Mouse (Mus musculus): Measurements from ENCODE around the gene Galnt7. TPM values are rescaled to one million over a fixed set of nuclear protein-coding genes. Genes with fewer than 3 reads are reported as not detected.

The Galnt7 gene
- total RNA-seq (2017) = 23.0 to 34.5 TPM (median 26.7 TPM) in 3 replicates

DNA sequence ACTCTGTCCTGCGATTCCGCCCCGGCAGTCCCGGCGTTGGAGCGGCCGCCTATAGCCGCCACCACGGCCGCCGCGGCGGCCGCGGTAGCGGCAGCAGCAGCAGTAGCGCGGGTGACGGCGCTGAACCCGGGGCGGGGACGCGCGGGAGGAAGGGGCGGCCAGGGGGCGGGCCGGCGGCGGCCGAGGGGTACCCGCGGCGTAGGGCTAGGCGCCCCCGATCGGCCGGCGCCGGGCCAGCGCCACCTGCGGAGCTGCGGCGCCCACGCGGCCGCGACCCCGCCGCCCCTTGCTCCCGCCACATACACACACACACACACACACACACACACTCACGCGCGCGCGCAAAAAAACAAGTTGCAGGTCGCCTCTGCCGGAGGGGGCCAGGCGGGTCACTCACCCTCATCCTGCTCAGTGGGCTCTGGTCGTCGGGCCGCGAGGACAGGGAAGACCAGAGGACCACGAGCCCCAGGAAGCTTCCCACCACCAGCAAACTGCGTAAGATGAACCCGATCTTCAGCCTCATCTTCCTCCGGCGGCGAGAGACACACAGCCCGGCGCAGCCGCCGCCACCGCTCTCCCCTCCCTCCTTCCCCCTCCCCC is at the start of gene Galnt7:
Gene Galnt7 (minus strand): TSS at position 577 of the 600 bp plus-strand sequence.
- ATAC-seq (replicated peaks; ENCODE audit: insufficient number of reproducible peaks, low FRiP score, low TSS enrichment, poor library complexity, severe bottlenecking) = peak; percentile 49

DNA sequence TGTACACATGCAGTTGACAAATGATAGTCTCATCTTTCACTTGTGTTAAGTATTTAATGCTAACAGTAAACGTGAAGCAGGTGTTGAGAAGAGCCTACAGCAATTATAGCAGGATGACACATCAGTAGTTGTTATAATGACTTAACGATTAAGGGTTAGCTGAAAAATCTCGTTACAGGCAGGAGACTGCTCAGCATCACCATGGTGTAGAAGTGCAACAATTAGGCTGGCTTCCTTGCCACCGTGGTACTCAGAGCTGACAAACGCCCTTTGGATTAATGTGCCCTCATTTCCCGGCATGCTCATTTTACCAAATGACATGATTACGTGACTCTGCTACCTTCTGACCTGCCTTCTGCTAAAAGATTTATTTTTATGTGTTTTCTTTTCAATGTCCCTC is 35.8 kb upstream of the Galnt7 start:
- no peak for ATAC-seq (replicated peaks; ENCODE audit: insufficient number of reproducible peaks, low FRiP score, low TSS enrichment, poor library complexity, severe bottlenecking)

DNA sequence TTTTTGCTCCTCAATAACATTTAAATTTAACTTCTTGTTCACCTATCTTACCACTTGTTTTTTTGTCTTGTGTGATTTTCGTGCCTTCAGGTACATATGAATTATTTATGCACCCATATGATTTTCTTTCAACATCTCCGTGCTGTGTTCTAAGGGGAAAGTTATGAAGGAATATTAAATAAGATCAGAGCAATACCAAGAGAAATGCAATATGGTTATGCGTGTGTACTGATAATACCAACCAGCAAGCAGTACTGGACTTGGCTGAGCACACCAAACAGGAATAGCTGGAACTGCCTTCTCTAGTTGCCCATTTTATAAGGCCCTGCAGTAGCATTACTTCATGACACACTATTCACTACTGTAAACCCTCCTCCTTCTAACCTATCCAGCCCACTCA is 33.0 kb upstream of the Galnt7 start:
- no peak for ATAC-seq (replicated peaks; ENCODE audit: insufficient number of reproducible peaks, low FRiP score, low TSS enrichment, poor library complexity, severe bottlenecking)

- ATAC-seq (replicated peaks; ENCODE audit: insufficient number of reproducible peaks, low FRiP score, low TSS enrichment, poor library complexity, severe bottlenecking) = no peak
These were observed 27.2 kb upstream of the Galnt7 start for GRCm38 (mm10) chr8:57680044-57680443.

DNA sequence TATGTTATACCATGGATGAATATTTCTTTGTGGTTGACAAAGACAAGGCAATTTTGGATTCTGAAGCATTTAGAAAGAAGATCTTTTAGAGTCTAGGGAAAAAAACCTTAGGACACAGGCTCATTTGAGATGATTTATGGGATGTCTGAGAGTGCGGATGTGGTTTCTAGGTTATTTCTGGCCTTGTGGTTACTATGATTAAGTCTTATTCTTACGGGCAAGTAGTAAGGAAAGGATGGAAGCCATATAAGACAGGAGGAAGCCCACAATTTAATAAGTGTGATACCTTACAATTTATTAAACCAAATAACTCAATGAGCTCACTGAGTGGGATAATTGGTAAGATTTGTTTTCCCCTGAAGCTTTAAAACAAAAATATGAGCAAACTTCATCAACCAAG is 11.3 kb upstream of the Galnt7 start:
- no peak for ATAC-seq (replicated peaks; ENCODE audit: insufficient number of reproducible peaks, low FRiP score, low TSS enrichment, poor library complexity, severe bottlenecking)

GRCm38 (mm10) chr8:57660019-57660418 is 7.2 kb upstream of the Galnt7 start:
- ATAC-seq (replicated peaks; ENCODE audit: insufficient number of reproducible peaks, low FRiP score, low TSS enrichment, poor library complexity, severe bottlenecking) = no peak

- no peak for ATAC-seq (replicated peaks; ENCODE audit: insufficient number of reproducible peaks, low FRiP score, low TSS enrichment, poor library complexity, severe bottlenecking)
These were observed 3.6 kb upstream of the Galnt7 start for GRCm38 (mm10) chr8:57656446-57656845.

DNA sequence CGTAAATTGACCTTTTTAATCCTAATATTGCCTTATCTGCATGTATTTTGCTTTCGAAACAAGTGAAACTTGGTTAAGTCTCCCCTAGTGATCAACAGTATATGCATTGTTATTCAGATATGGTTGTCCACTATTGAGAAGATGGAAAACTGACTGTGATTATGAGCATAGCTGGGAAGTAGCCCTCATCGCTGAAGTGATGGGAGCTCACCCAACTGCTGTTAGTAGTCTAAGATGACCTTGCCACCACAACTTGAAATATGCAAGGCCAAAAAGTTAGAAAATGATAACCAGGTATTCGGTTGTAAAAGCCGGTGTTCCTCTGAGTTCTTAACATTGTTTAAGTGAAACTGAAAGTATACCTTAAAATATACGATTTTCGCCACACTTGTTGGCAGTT is 1.3 kb upstream of the Galnt7 start:
- ATAC-seq (replicated peaks; ENCODE audit: insufficient number of reproducible peaks, low FRiP score, low TSS enrichment, poor library complexity, severe bottlenecking) = no peak

GRCm38 (mm10) chr8:57653768-57654125 is 915 bp upstream of the Galnt7 start:
- no peak for ATAC-seq (replicated peaks; ENCODE audit: insufficient number of reproducible peaks, low FRiP score, low TSS enrichment, poor library complexity, severe bottlenecking)

- 0 out of 2 replicates have a peak, but pooled peaks have one; percentile 16 for ATAC-seq (replicated peaks; ENCODE audit: insufficient number of reproducible peaks, low FRiP score, low TSS enrichment, poor library complexity, severe bottlenecking)
These were observed 380 bp upstream of the Galnt7 start for GRCm38 (mm10) chr8:57653056-57653767.

DNA sequence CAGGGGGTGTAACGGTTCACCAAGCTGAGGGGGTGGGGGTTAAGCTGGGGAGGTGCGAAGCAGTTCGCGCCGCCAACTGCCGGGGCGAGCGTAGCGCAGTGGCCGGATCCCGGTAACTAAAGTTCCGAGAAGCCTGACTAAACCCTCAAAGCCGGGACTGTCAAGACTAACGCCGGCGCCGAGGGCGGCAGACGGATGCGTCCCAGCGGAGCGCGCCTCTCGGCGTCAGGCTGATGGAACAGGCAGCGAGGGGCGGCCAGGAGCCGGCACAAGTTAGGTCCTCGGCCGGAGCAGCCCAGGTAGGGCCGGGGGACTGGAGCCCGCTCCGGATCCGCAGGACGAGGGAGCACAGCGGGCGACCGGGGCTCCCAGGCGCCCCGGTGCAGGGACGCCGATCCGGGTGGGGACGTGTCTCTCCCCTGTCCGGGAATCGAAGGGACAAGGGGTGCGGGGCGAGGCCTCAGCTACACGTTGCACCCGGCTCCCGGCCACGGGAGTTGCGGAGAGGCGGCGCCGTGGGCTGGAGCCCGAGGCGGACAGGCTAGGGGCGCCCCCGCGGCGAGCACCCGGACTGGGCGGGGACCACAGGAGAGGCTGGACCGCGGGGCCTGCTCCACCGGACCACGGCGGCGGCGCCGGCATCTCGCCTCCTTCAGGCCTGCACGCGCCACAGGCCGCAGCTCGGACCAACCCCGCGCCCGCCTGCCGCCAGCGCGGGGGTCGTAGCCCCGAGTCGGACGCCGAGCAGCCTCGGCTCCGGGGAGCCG is 960 bp downstream of the Galnt7 start:
- no peak for ATAC-seq (replicated peaks; ENCODE audit: insufficient number of reproducible peaks, low FRiP score, low TSS enrichment, poor library complexity, severe bottlenecking)

DNA sequence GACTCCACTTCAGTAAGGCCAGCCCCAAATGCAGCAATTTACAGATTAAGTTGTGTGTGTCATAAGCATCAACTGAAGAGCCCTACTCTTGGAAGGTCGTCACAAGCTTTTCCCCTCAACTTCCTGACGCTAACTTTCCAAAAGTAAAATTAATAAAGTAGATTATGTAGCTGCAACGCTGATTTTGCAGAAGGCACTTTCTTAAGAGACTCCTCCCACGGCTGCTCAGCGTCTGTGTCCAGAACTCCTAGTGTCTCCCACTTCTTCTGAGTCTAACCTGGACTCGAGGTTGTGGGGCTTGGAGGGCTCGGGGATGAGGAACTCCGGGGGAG is 1.5 kb downstream of the Galnt7 start:
- no peak for ATAC-seq (replicated peaks; ENCODE audit: insufficient number of reproducible peaks, low FRiP score, low TSS enrichment, poor library complexity, severe bottlenecking)

DNA sequence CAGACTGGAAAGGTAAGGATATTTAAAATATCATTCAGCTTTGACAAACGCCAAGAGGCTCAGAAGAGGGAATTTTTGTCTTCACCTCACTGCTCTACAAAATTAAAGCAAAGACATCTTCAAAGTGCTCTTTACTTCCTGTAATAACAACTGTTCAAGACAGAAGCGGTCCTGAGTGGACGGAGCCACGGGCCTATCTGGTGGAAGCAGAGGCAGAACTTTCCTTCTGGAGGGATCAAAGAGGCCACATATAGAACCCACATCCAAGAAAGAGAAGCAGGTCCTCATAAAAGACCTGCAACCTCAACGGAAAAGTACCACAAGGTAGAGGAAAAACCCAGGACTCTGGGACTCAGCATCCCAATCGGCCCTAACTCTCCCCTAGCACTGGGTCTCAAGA is 2.6 kb downstream of the Galnt7 start:
- ATAC-seq (replicated peaks; ENCODE audit: insufficient number of reproducible peaks, low FRiP score, low TSS enrichment, poor library complexity, severe bottlenecking) = no peak

DNA sequence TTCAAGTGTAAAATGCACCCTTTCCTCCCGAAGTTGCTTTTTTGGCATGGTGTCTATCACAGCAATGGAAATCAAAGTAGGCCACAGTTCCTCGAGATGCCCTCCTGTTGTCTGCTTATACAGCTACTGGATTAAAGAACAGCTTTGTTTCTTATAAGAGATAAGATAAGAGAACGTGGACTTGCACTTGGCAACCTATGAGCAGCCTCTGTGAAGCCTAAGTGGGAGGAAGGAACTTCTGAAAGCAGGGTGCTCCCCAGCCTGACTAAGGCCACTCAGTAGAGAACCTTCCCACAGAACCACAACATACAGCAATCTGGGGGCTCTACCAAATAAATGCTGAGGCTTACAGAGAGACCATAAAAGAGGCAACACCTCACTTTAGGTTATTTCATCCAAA is 5.3 kb downstream of the Galnt7 start:
- no peak for ATAC-seq (replicated peaks; ENCODE audit: insufficient number of reproducible peaks, low FRiP score, low TSS enrichment, poor library complexity, severe bottlenecking)

DNA sequence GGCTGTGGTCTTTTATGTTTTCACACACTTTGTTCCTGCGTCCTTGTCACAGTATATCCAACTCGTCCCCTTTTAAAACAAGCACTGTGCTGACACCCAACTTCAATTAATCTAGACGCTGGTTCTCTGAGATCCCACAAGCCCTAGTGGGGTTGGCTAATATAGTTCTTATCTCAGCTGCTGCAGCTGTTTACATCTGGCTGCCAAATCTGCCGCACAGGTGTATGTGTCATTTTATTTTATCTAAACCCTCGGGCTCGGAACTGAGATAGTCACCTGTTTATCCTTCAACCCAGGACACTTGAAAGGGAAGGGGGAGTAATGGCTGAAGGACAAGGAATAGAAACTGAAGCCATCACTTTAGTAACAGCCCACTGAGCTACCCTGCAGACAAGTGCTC is 8.6 kb downstream of the Galnt7 start:
- no peak for ATAC-seq (replicated peaks; ENCODE audit: insufficient number of reproducible peaks, low FRiP score, low TSS enrichment, poor library complexity, severe bottlenecking)

GRCm38 (mm10) chr8:57642722-57643121 is 10.1 kb downstream of the Galnt7 start:
- ATAC-seq (replicated peaks; ENCODE audit: insufficient number of reproducible peaks, low FRiP score, low TSS enrichment, poor library complexity, severe bottlenecking) = no peak

DNA sequence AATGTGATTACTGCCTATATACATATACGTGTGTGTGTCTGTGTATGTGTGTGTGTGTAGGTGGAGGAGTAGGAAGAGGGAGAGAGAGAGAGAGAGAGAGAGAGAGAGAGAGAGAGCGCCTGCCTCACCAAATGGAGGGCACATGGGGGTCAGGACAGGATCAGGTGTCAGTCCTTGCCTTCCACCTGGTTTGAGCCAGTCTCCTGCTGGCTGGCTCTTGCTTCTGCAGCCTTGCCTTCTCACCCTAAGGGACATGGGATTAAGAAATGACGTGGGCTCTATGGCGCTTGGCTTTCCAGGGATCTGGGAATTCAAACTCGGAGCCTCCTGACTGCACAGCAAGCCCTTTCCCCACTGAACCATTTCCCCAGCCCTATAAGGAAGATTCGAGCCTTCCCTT is 13.9 kb downstream of the Galnt7 start:
- ATAC-seq (replicated peaks; ENCODE audit: insufficient number of reproducible peaks, low FRiP score, low TSS enrichment, poor library complexity, severe bottlenecking) = no peak

GRCm38 (mm10) chr8:57637599-57638280 is 15.1 kb downstream of the Galnt7 start:
- no peak for ATAC-seq (replicated peaks; ENCODE audit: insufficient number of reproducible peaks, low FRiP score, low TSS enrichment, poor library complexity, severe bottlenecking)

GRCm38 (mm10) chr8:57636698-57637097 is 16.1 kb downstream of the Galnt7 start:
- ATAC-seq (replicated peaks; ENCODE audit: insufficient number of reproducible peaks, low FRiP score, low TSS enrichment, poor library complexity, severe bottlenecking) = no peak
